Mouse (Mus musculus) right cerebral cortex, postnatal 10 days (tissue): Measurements from ENCODE around the gene Rab44.

Experiments
- DNase-seq, 2 experiments: peaks; one replicate each; pipeline ENCODE4 v3.0.0; 2021; ENCODE audit warnings: low spot score in 2 of 2

The Rab44 gene

DNA sequence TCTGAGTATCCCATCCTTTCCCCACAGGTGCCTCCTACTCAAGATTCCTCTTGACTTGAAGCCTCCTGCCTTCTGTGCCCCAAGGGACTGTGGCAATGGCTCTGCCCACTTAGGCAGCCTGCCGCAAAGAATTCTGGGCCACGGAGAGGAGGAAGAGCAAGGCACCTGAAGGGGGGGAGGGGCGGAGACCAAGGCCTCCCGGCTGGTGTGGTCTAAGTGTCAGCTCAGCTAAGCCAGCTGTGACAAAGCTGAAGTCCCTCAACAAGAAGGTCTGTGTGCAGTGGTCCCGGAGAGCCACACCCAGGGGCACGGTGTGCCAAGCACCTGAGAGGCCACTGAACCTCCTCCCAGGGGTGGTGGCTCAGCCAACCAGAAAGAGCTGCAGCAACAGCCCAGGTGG, 53.4 kb downstream of the Rab44 start:
- no peak for DNase-seq

DNA sequence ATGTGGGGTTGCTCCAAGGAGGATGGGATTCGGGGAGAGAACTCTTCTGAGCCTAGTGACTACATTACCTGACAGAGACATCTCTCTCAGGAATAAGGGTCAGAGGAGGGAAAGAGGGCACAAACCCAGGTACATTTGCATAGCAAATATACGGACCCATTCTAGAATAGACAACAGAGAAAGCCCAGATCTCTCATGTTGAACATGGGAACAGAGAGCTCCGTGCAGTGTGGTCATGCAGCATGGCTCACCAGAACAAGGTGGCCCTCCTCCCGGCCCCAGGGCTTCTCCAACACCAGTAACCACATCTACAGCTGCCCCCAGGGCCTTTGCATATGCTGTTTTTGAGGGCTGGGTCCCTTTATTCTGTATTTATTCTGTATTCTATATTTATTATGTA, 54.5 kb downstream of the Rab44 start:
- no peak for DNase-seq

DNA sequence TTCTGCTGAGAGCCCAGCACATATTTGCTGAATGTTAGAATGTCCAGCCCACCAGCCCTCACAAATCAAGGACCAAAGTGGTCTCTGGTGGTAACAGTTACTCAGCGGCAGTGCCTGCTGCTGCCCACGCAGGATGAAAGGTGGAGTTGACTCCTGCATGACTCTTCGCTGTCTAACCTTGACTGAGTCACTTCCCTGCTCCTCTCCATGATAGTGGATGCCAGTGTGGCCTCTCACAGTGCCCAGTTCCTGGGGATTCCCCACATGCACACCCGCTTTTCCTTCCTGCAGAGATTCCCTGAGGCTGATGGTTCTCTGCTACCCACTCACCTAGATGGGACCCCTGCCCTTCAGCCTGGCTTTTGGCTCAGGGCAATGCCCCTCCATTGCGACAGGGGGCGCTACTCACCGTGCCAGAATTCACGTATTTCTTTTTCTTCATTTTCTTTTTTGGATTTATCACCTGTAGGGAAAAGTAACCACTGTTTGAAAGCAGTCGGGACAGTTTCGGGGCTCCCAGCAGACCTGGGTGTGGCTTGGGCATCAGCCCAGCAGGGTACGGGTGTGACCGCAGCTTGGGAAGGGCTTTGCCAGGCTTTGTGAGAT, 55.2 kb downstream of the Rab44 start:
- DNase-seq = no peak

DNA sequence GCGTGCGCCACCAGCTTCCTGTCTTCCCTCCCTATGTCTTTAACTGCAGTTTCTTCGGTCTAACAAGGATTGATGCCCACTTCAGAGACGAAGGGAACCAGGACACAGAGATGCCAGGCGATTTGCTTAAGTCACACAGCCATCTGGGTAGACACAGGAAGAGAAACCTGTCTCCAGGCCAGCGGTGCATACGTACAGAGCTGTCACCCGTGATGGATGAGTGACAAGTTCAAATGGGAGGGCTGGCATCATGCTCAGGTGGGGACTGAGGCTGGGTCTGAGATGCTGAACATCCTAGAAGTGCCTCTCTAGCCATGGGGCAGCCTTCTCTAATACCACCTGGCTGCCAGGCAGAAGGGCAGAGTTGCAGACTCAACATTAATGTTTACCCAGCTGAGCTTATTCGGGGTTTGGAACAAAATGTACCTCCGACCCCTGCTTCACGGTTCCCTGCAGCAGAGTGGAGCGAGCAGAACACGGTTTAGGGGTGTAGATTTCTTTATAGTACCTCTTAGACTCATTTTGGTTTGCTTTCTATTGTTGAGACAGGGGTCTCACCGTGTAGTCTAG, 56.6 kb downstream of the Rab44 start:
- DNase-seq = no peak

DNA sequence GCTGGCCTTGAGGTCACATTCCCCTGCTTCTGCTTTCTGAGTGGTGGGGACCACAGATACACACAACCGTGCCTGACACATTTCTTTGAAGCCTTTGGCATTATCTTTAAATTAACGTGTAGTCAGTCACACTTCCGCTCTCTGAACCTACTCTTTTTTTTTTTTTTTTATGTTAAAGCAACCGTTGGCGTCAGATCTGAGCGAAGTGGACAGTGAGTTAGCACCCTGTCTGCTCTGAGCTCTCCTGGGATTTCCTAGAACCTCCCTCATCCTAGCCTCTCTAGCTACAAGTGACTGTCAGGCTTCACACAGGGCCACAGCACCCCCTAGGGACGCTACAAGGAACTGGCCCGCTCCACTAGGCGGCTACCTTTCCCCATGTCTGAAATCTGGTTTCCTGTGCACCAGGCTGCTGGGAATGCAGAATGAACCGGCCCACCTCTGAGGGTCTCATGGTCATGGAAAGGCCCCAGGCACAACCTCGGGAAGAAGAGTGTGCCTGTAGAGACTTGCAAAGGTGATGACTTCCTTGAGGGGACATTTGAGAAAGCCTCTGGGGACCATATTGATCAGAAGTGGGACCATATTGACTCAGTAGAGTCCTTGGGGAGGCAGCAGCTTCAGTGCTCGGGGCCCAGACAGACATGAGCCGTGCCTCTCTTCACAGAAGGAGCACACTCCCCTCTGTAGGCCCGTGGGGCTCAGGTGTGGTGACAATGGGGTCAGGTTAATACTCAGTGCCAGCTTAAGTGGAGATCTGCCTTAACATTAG, 57.2 kb downstream of the Rab44 start:
- peak; percentile 81 to 87 for DNase-seq

DNA sequence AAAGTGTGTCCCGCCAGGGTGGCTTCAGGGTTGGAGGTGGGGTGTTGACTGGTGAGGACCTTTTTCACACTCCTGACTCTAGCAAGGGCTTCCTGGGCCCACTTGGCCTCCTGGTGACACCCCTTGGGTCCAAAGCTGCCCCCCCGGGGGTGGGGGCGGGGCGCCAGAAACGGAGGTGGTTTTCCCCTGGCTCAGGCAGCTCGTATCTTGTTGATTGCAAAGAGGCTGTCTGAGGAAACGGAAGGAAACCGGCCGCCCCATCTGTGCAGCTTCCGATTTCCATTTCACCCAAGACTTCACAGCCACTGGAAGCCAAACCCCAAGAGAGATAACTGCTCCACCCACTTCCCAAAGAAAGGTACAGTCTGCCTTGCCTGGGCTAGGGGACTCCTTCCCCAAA, 58.1 kb downstream of the Rab44 start:
- no peak for DNase-seq

DNA sequence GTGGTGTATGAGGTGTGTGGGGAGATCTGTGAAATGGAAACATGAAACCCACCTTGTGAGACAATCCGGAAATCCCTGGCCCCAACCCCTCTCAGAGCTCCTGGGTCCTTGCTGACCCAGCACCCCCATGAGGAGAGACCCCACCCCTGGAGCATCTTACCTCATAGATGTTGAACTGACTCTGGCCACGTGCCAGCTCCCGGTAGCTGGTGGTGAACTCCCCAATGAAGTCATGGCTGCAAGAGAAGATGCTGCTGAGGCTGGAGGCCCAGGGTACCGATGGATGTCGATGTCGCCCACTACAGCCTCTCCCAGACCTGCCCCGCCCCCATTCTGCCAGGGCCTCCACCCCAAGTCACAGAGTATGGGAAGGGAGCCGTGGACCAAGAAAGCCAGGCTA, 59.2 kb downstream of the Rab44 start:
- DNase-seq = peak in 1 of 2 experiments; percentile 49

DNA sequence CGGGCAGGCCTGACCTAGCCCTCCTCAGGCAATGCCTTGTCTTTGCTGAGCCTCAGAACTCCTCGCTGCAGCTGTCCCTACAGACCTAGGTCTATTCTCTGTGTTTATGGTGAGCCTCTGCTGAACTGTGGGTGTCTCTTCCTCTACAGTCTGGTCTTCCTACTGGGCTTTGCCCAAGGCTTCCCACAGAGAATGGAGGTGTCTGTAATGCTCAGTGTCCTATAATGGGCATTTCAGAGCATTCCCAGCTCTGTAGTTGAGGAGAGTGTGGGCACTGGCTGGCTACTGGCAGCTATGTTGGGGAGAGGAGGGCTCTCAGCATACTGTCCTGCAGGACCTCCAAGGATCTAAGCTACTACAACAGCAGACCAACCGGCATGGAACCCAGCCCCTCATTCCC, 61.7 kb downstream of the Rab44 start:
- DNase-seq = no peak

DNA sequence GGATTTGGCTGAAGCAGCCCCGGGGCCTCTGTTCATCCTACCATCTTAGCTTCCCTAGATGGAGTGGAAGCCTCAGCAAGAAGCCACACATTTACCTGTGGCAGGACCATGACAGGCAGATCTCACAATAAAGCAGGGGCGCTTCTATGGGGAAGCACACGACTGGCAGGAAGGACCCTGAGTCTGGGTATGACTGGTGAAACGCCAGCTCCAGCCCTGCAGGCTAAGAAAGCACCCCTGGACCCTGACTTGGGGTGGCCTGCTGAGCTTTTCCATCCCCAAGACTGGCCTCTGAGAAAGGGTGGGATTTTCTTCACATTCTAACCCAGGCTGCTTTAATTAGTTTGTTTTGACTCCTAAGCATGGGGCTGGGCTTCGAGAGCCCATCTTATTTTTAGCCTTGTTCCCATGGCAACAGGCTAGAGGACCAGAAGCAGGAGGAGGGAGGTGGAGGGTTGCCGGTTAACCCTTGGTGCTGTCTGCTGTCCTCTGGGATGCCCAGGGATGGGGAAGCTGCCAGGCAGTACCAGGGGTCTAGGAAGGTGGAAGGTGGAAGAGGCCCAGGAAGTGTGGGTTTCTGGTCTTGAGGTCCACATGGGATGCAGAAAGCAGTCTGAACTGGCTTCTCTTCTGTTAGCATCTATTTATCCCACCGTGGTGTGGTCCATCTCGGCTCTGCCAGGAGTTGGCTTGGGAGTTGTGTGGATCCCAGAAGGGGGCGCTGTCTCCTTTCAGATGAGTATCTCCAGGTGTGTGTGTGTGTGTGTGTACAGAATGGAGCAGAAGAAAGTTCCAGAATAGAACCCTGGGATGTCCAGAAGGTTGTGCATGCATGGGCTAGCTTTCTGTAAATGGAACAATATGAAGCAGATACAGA, 62.7 kb downstream of the Rab44 start:
- peak; percentile 90 to 93 for DNase-seq

DNA sequence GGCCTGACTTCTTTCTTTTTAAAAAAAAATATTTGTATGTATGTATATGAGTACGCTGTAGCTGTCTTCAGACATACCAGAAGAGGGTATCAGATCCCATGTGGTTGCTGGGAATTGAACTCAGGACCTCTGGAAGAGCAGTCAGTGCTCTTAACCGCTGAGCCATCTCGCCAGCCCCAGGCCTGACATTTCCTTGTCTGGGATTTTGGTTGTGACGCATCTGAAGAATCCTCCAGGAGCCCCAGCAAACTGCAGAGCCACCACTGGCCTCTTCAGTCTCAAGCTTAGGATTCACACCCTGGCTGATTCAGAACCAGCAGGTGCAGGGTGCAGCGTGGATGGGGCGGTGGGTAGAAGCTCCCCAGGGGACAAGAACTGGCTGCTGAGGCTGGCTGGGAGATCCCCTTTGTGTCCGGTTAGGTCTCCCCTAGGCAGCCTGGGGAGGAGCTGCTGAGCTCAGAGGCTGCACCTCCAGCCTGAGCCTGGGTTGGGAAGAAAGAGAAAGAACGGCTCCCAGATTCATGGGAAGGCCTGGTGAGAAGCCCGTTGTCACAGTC, 64.6 kb downstream of the Rab44 start:
- no peak for DNase-seq

DNA sequence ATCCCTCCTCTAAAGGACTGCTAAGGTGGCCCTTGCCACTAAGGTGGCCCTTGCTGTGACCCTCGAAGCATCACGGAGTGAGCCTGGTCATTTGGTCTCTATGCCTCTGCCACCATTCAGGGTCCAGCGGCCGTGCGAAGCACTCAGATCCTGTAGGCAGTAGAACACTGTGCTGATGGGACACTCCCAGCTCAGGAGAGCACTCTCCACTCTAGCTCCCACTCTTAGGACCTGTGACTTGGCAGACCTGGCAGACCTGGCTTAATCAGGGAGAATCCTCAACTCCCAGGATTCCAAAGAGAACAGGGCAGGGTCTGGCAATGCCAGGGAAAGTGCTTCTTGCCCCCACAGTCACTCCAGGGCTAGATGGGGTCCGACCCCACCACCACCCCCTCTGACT, 66.0 kb downstream of the Rab44 start:
- DNase-seq = no peak

DNA sequence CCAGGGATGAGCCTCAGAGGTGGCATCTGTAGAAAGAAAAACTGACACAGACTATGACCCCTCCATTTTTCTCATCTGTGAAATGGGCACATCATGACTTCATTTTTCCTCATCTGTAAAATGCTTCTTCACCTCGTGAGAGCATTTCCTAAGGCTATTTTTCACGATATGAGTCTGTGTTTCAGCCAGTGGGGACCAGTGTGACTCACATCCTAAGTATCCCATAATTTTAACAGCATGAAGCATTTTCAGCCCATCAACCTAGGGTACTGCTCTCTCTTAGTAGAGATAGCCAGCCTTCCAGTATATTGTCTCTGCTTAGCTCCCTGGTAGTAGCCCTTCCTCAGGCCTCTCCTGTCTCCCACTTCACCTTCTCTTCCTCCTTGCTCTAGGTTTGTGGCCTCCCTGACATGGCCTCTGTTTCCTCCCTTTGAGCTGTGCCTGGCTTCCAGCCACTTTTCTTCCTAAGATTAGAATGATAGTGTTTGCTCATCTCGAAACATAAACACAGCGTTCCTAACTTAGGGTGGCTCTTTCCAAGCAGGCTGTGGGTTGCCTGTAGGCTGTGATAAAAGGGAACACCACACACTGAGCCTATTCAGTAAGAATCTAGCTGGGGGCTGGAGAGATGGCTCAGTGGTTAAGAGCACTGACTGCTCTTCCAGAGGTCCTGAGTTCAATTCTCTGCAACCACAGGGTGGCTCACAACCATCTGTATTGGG, 66.6 kb downstream of the Rab44 start:
- DNase-seq = no peak

DNA sequence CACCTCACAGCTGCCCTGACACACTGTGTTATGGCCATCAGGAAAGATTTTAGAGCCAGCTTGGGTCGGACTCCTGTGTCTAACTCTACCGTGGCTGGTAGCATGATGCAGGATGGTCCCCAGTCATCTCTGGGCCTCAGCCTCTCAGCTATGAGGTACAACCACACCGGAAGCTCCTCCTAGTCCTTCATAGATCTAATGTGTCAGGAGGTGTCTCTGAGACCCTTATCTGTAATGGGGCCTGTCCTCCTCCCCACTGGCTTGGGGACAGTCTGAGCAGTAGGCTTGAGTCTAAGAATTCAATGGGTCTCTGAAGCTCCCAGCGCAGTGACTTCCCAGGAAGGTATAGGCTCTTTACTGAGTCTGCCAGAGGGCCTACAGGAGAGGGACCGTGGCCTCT, 67.8 kb downstream of the Rab44 start:
- DNase-seq = no peak

DNA sequence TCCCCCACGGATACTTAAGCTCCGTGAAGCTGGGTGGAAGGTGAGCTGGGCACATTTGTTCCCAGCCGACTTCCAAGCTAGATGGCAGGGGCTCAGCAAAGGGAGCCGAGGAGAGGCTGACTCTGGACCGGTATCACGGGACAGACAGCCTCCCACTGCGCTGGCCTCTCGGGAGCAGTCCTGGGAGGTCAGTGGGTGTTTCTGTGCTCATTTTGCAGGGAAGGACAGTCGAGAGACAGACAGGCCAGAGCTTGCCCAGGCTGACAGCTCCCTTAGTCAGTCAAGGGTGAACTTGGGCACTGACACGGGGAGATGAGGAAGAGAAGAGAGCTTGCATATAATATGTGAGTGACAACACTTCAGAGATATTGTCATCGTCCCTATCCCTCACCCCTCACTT, 69.2 kb downstream of the Rab44 start:
- DNase-seq = no peak

DNA sequence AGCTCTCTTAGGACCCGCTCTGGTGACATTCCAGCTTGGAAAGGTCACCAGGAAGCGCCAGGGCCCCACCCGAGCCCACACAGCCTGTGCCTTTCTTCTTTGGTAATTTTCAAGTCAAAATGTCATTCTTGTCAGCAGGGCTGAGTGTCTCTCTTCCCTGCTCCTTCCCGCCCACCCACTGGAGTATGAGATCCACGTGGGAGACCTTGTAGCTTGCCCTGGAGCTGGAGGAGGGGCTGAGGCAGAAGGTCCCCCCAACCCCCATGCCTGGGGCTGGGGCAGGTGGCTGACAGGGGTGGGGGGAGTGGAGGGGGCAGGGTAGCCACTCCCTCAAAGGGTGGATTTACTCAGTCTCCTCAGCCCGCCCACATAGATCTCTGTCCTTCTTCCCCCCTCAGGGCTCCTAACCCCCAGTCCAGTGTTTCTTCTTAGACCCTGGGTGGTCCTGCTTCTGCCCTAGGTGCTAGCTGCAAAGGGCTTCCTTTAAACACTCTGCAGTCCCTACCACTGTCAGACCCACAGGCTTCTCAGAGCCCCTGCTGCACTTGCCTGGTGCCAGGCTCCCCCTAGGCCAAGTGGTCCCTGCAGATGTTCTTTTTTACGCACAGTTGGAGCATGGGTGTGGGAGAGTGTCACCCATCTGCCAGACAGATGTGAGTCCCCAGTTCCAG, 71.6 kb downstream of the Rab44 start:
- no peak for DNase-seq

DNA sequence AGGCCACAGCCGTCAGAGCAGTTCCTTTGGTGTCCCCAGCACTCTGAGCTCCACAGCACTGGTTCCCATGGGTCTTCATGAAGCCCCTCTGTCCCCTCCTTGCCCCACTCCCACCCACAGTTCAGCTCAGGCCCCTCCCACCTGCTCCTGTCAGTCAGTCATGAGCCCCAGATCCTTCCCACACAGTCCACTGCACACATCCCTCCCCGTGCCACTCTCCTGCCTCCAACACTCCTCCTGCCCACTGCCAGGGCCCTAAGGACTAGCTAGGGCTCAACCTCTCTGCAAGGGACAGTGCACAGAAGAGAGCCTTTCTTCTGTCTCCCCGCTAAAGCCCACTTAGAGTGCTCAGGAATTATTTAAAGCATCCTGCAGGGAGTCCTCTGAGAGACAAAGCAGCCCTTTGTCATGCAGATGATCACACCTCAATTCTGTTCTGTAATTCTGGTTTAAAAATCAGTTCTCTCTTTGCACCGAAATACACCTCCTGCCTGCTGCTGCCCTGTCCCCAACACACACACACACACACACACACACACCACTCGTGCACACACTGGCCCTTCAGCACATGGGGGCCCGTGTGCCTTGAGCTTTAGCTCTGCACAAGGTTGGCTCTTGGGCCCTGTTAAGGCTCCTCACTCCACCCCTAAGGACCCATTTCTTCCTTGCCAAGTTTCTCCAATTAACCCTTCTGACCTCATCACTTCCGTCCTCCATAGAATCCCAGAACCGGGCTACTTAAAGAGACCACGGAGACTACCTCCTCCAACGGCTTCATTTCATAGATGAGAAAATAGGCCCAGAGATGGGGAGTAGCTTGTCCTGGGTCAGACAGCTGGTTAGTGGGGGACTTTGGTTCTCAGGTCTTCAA, 73.3 kb downstream of the Rab44 start:
- DNase-seq = no peak

DNA sequence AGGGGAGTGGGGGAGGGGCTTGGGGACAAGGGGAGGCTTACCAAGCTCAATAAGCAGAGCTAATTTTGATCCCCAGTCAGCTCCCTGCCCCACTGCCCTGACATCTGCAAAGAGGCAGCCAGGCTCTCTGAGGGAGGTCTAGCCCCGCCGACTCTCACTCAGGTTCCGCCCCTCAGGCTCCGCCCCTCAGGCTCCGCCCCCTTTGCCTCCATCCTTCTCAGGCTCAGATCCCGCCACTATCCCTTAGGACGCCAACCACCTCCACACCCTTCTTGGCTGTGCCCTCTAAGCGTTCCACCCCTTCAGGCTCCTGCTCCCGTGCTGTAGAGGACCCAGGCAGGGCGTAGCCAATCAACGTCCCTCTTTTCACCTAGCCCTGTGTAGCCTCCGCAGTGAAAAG, 75.0 kb downstream of the Rab44 start:
- no peak for DNase-seq

DNA sequence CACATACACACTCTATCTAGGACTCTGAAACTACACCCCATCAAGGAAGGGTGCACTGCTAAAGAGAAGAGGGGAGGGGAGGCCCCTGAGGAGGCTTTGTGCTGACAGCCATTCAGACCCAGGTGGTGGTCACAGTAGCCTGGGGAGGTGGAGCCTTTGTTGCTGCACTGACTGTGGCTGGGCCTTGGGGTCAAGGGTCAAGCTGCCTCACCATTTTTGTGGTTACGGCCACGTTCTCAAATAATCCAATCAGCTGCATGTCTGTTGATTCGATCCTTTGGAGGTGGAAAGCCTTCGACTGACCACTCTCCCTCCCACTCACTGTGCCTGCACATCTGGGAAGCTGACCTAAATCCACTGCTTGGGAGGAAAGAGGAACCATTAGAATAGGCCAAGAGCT, 81.6 kb downstream of the Rab44 start:
- DNase-seq = no peak
